Mouse (Mus musculus): ENCODE results near the gene Ptdss2. TPM values are rescaled to one million over a fixed set of nuclear protein-coding genes. Genes with fewer than 3 reads are reported as not detected.
A peak's percentile ranks its signal among the peaks of the same experiment; 100 is the strongest.

The Ptdss2 gene
- 56.1 and 63.9 TPM in 2 replicates for polyA plus RNA-seq (2015; fragmentation: Nextera tagmentation; extraction: Ambion mirVana)

- H3K36me3 ChIP-seq (ENCODE audit: control insufficient read depth, insufficient read depth), result no peaks in the 10 kb centered on the region
- H3K4me1 ChIP-seq (ENCODE audit: control insufficient read depth, insufficient read depth, low read length), result peaks cover 10% of the 10 kb centered on the region
- H3K27ac ChIP-seq (ENCODE audit: low read length), result peak within 1 kb of the TSS; percentile 93
- WGBS, result 41% methylated on average over 14 of the region's 14 CpGs
- H3K4me2 ChIP-seq (ENCODE audit: low read depth, low read length), result peak within 1 kb of the TSS; percentile 90
- no peak for ATAC-seq (replicated peaks; ENCODE audit: extremely low read depth, insufficient read depth, low FRiP score)
- peak within 1 kb of the TSS; percentile 88 for H3K9ac ChIP-seq (ENCODE audit: low read length)
- H3K4me3 ChIP-seq (ENCODE audit: low read length), result peak within 1 kb of the TSS; percentile 81
- no peaks in the 10 kb centered on the region for H3K27me3 ChIP-seq (ENCODE audit: control insufficient read depth, insufficient read depth, low read length)
- H3K9me3 ChIP-seq (replicated peaks; ENCODE audit: control insufficient read depth, low read length), result no peaks in the 10 kb centered on the region
Observed at GRCm38 (mm10) chr7:141122245-141122644, at the start of gene Ptdss2. TSS of gene Ptdss2 (plus strand) at chr7:141122382.

DNA sequence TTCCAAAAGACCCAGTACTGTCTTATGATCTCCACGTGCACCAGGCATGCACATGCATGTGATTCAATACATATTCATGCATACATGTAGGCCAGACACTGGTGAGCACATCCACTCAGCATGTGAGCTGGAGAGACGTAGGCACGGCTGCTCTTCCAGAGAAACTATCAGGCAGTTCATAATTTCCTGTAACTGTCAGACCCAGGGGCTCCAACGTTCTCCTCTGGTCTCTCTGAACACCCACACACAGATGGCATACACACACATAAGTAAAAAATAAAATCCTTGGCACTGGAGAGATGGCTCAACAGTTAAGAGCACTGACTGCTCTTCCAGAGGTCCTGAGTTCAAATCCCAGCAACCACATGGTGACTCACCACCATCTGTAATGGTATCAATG, 48.4 kb upstream of the Ptdss2 start:
- H3K9ac ChIP-seq (ENCODE audit: low read length), result no peak overlapping the region
- H3K27me3 ChIP-seq (ENCODE audit: control insufficient read depth, insufficient read depth, low read length), result peaks cover 31% of the 10 kb centered on the region
- no peaks in the 10 kb centered on the region for H3K36me3 ChIP-seq (ENCODE audit: control insufficient read depth, insufficient read depth)
- no peak overlapping the region for H3K27ac ChIP-seq (ENCODE audit: low read length)
- no peak for ATAC-seq (replicated peaks; ENCODE audit: extremely low read depth, insufficient read depth, low FRiP score)
- no peak overlapping the region for H3K4me2 ChIP-seq (ENCODE audit: low read depth, low read length)
- peaks cover 3% of the 10 kb centered on the region; the same call in 1 of the 2 replicates for H3K4me1 ChIP-seq (ENCODE audit: control insufficient read depth, insufficient read depth, low read length)
- 76% methylated on average over 4 of the region's 4 CpGs for WGBS
- no peak overlapping the region for H3K4me3 ChIP-seq (ENCODE audit: low read length)
- H3K9me3 ChIP-seq (replicated peaks; ENCODE audit: control insufficient read depth, low read length), result no peaks in the 10 kb centered on the region

DNA sequence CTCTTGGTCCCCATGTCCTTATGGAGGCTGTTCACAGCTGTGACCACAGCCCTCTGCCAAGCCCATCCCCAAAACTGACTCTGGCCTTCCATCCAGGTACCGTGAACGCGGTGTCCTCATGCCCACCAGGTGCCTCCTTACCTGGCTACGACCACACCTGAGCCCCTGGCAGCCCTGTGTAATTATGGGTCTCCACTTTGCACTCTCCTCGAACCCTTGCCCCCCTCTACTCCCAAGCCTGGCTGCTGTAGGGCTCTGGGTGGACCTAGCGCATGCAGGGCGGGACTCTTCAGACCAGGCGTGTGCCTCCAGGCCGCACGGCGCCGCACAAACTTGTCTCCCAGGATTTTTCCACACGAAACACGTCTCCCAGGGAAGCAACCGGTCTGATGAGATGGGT, 44.3 kb upstream of the Ptdss2 start, which contains the start of gene Pkp3:
Gene Pkp3, plus strand, starts transcription at position 378 of the 400 bp plus-strand sequence.
- H3K4me2 ChIP-seq (ENCODE audit: low read depth, low read length), result no peak within 1 kb of the TSS
- 89% methylated on average over 15 of the region's 15 CpGs for WGBS
- no peak within 1 kb of the TSS for H3K9ac ChIP-seq (ENCODE audit: low read length)
- H3K36me3 ChIP-seq (ENCODE audit: control insufficient read depth, insufficient read depth), result no peaks in the 10 kb centered on the region
- H3K9me3 ChIP-seq (replicated peaks; ENCODE audit: control insufficient read depth, low read length), result no peaks in the 10 kb centered on the region
- no peak within 1 kb of the TSS for H3K4me3 ChIP-seq (ENCODE audit: low read length)
- ATAC-seq (replicated peaks; ENCODE audit: extremely low read depth, insufficient read depth, low FRiP score), result no peak
- no peaks in the 10 kb centered on the region for H3K4me1 ChIP-seq (ENCODE audit: control insufficient read depth, insufficient read depth, low read length)
- peaks cover 15% of the 10 kb centered on the region for H3K27me3 ChIP-seq (ENCODE audit: control insufficient read depth, insufficient read depth, low read length)
- no peak within 1 kb of the TSS for H3K27ac ChIP-seq (ENCODE audit: low read length)

DNA sequence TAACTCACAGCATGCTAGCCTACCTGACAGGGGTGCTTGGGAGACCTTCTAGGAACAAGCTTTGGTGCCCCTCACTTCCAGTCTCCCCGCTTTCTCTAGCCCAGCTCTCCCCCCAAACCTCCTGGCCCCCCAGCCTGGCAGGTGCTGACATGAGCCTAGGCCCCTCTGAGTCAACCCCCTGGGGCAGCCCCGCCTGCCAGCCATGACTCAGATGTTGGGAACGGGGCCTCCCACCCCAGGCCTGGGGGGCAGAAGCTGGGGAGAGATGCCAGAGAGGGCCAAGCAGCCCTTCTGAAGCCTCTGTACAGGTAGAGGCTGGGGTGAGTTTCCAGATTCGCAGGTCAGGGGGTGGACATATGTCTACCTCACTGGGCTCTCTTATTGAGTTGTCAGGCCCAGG, 43.3 kb upstream of the Ptdss2 start:
- Histone ChIP-seq H3K4me3 (ENCODE audit: low read length) (no peak overlapping the region), H3K9ac (ENCODE audit: low read length) (no peak overlapping the region), H3K4me2 (ENCODE audit: low read depth, low read length) (no peak overlapping the region), H3K36me3 (ENCODE audit: control insufficient read depth, insufficient read depth) (no peaks in the 10 kb centered on the region), H3K4me1 (ENCODE audit: control insufficient read depth, insufficient read depth, low read length) (no peaks in the 10 kb centered on the region), H3K27ac (ENCODE audit: low read length) (no peak overlapping the region), H3K27me3 (ENCODE audit: control insufficient read depth, insufficient read depth, low read length) (peaks cover 15% of the 10 kb centered on the region), H3K9me3 (replicated peaks; ENCODE audit: control insufficient read depth, low read length) (no peaks in the 10 kb centered on the region)
- ATAC-seq (replicated peaks; ENCODE audit: extremely low read depth, insufficient read depth, low FRiP score), result no peak
- WGBS, result 77% methylated on average over 4 of the region's 4 CpGs

- no peak overlapping the region for H3K4me2 ChIP-seq (ENCODE audit: low read depth, low read length)
Observed at GRCm38 (mm10) chr7:141079481-141080449, 42.4 kb upstream of the Ptdss2 start.

DNA sequence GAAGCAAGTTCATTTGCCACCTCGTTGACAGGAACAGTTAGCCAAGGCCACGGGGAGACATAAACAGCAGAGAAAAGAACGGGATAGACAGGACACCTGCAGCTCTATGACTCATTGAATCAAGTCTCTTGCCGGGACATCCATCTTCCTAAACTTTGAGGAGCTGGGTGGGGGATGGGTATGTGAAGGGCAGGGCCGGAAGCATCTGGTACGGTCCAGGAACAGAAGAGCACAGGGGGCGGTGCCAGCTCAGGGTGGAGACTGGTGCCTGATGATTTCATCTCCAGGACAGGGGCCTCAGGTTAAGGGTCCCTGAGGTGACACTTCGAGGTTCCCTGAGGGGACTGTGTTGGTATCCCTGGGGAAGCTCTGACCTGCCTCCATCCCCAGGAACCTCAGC, 34.3 kb upstream of the Ptdss2 start:
- WGBS, result 21% methylated on average over 8 of the region's 8 CpGs
- no peaks in the 10 kb centered on the region for H3K9me3 ChIP-seq (replicated peaks; ENCODE audit: control insufficient read depth, low read length)
- no peak overlapping the region for H3K4me2 ChIP-seq (ENCODE audit: low read depth, low read length)
- no peak overlapping the region for H3K4me3 ChIP-seq (ENCODE audit: low read length)
- no peak overlapping the region for H3K27ac ChIP-seq (ENCODE audit: low read length)
- peaks cover 10% of the 10 kb centered on the region for H3K4me1 ChIP-seq (ENCODE audit: control insufficient read depth, insufficient read depth, low read length)
- peaks cover 36% of the 10 kb centered on the region for H3K27me3 ChIP-seq (ENCODE audit: control insufficient read depth, insufficient read depth, low read length)
- no peak for ATAC-seq (replicated peaks; ENCODE audit: extremely low read depth, insufficient read depth, low FRiP score)
- H3K9ac ChIP-seq (ENCODE audit: low read length), result no peak overlapping the region
- no peaks in the 10 kb centered on the region for H3K36me3 ChIP-seq (ENCODE audit: control insufficient read depth, insufficient read depth)

More at GRCm38 (mm10) chr7:141079481-141080449, 42.4 kb upstream of the Ptdss2 start:
- Histone ChIP-seq H3K4me1 (ENCODE audit: control insufficient read depth, insufficient read depth, low read length) (no peaks in the 10 kb centered on the region), H3K36me3 (ENCODE audit: control insufficient read depth, insufficient read depth) (no peaks in the 10 kb centered on the region), H3K27me3 (ENCODE audit: control insufficient read depth, insufficient read depth, low read length) (peaks cover 15% of the 10 kb centered on the region), H3K9me3 (replicated peaks; ENCODE audit: control insufficient read depth, low read length) (no peaks in the 10 kb centered on the region), H3K9ac (ENCODE audit: low read length) (no peak overlapping the region; the same call in 1 of the 2 replicates), H3K27ac (ENCODE audit: low read length) (no peak overlapping the region), H3K4me3 (ENCODE audit: low read length) (peak overlapping the region; percentile 18; the same call in 1 of the 2 replicates)
- 27% methylated on average over 34 of the region's 34 CpGs for WGBS
- no peak for ATAC-seq (replicated peaks; ENCODE audit: extremely low read depth, insufficient read depth, low FRiP score)

- H3K27me3 ChIP-seq (ENCODE audit: control insufficient read depth, insufficient read depth, low read length), result peaks cover 36% of the 10 kb centered on the region
- no peak for ATAC-seq (replicated peaks; ENCODE audit: extremely low read depth, insufficient read depth, low FRiP score)
- WGBS, result 7% methylated on average over 18 of the region's 18 CpGs
- no peaks in the 10 kb centered on the region for H3K36me3 ChIP-seq (ENCODE audit: control insufficient read depth, insufficient read depth)
- H3K9ac ChIP-seq (ENCODE audit: low read length), result no peak overlapping the region
- H3K27ac ChIP-seq (ENCODE audit: low read length), result no peak overlapping the region
- H3K4me2 ChIP-seq (ENCODE audit: low read depth, low read length), result peak overlapping the region; percentile 50
- peaks cover 11% of the 10 kb centered on the region for H3K4me1 ChIP-seq (ENCODE audit: control insufficient read depth, insufficient read depth, low read length)
- H3K4me3 ChIP-seq (ENCODE audit: low read length), result peak overlapping the region; percentile 26
- no peaks in the 10 kb centered on the region for H3K9me3 ChIP-seq (replicated peaks; ENCODE audit: control insufficient read depth, low read length)
Observed at GRCm38 (mm10) chr7:141088473-141088872, 33.7 kb upstream of the Ptdss2 start.

DNA sequence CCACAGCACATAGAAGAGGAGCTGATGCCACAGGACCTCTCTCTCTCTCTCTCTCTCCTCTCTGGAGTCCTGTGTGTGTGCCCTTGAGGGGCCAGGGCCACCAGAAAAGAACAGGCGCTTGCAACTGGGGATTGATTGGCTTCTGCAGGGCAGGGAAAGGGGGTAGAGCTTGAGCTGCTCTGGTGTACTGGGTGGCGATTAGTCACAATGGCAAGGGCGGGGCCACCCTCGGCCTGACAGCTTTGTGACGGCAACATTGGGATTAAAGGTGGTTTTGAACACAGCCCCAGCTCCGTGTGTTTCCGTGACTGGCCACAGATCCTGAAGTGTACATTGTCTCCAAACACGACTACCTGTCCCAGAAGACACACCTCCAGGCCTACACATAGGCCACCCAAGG, 32.0 kb upstream of the Ptdss2 start:
- 63% methylated on average over 8 of the region's 8 CpGs for WGBS
- Histone ChIP-seq H3K27me3 (ENCODE audit: control insufficient read depth, insufficient read depth, low read length) (peaks cover 36% of the 10 kb centered on the region), H3K4me3 (ENCODE audit: low read length) (no peak overlapping the region), H3K27ac (ENCODE audit: low read length) (no peak overlapping the region), H3K4me1 (ENCODE audit: control insufficient read depth, insufficient read depth, low read length) (peaks cover 11% of the 10 kb centered on the region), H3K9me3 (replicated peaks; ENCODE audit: control insufficient read depth, low read length) (no peaks in the 10 kb centered on the region), H3K4me2 (ENCODE audit: low read depth, low read length) (no peak overlapping the region), H3K9ac (ENCODE audit: low read length) (no peak overlapping the region), H3K36me3 (ENCODE audit: control insufficient read depth, insufficient read depth) (no peaks in the 10 kb centered on the region)
- ATAC-seq (replicated peaks; ENCODE audit: extremely low read depth, insufficient read depth, low FRiP score), result no peak

Data from heart, embryonic 16.5 days (tissue).